In genomic region chr3:146318520-146318938, GRCm38 (mm10) we compare ENCODE assay signal across 11 mouse cellular contexts.
DNase-seq lines count a peak whose midpoint lies in the region; ATAC-seq and TF ChIP-seq lines count a peak whose summit lies in the region.
"Had no signal": no experiment of that assay in that cellular context is flagged by ENCODE, and none has a peak within 500 bp of the region (broad histone marks: within the 10 kb centered on the region; RNA-seq: fewer than 3 reads in every experiment).

No protein-coding gene starts in this region.

- H3K27me3 ChIP-seq in forebrain, postnatal 0 days (ENCODE audit: insufficient read depth, low read length): no peaks in the 10 kb centered on the region
- H3K27me3 ChIP-seq in midbrain, embryonic 11.5 days (ENCODE audit: control insufficient read depth, insufficient read depth, low read length): no peaks in the 10 kb centered on the region; the same call in 1 of the 2 replicates

- H3K4me1 ChIP-seq in forebrain, postnatal 0 days (ENCODE audit: insufficient read depth): peaks cover 13% of the 10 kb centered on the region
- H3K4me1 ChIP-seq in midbrain, embryonic 11.5 days (ENCODE audit: control insufficient read depth, insufficient read depth, low read length): peaks cover 12% of the 10 kb centered on the region

- peak overlapping the region; percentile 34 for H3K9ac ChIP-seq in forebrain, postnatal 0 days
- peak overlapping the region; percentile 3; the same call in 1 of the 2 replicates for H3K9ac ChIP-seq in midbrain, embryonic 11.5 days (ENCODE audit: low read length)

- no peak overlapping the region for H3K27ac ChIP-seq in forebrain, postnatal 0 days (ENCODE audit: low read depth, low read length)
- no peak overlapping the region for H3K27ac ChIP-seq in midbrain, embryonic 11.5 days (ENCODE audit: low read depth, low read length)
- H3K27ac ChIP-seq: heart, adult 2 months had no signal

- H3K4me3 ChIP-seq in forebrain, postnatal 0 days (ENCODE audit: low read depth, low read length): no peak overlapping the region
- no peak overlapping the region for H3K4me3 ChIP-seq in midbrain, embryonic 11.5 days (ENCODE audit: low read depth, low read length)
- H3K4me3 ChIP-seq: heart, adult 2 months had no signal

- H3K9me3 ChIP-seq in forebrain, postnatal 0 days (ENCODE audit: low read length): no peaks in the 10 kb centered on the region
- no peaks in the 10 kb centered on the region for H3K9me3 ChIP-seq in midbrain, embryonic 11.5 days (ENCODE audit: control insufficient read depth, low read length)

- peak overlapping the region; percentile 40 for H3K4me2 ChIP-seq in forebrain, postnatal 0 days (ENCODE audit: low read depth)
- peak overlapping the region; percentile 13; the same call in 1 of the 2 replicates for H3K4me2 ChIP-seq in midbrain, embryonic 11.5 days

- 14% methylated on average over 16 of the region's 16 CpGs for WGBS in forebrain, postnatal 0 days
- 59% methylated on average over 16 of the region's 16 CpGs for WGBS in midbrain, embryonic 11.5 days

- DNase-seq in testis, postnatal 10 days (ENCODE audit: low spot score): peak; percentile 24
- no peak for DNase-seq in testis, postnatal 14 days (ENCODE audit: low spot score)
- peak; percentile 77 for DNase-seq in forebrain, postnatal 0 days
- no peak for DNase-seq in midbrain, embryonic 11.5 days (ENCODE audit: low spot score, missing footprints)
- DNase-seq in lung, postnatal 25 days (ENCODE audit: low spot score): no peak
- DNase-seq in urinary bladder, adult 2 months (ENCODE audit: low spot score): no peak
- DNase-seq: heart, adult 2 months; kidney, adult 9 months; lung, postnatal 10 days; thymus, postnatal 36 days had no signal

- H3K36me3 ChIP-seq in forebrain, postnatal 0 days (ENCODE audit: insufficient read depth): no peaks in the 10 kb centered on the region
- H3K36me3 ChIP-seq in midbrain, embryonic 11.5 days (ENCODE audit: control insufficient read depth, insufficient read depth, low read length): no peaks in the 10 kb centered on the region

- TF ChIP-seq CTCF in forebrain, postnatal 0 days (IDR thresholded peaks at IDR 0.05; ENCODE audit: low read depth): no peak

- ATAC-seq in forebrain, postnatal 0 days: peak; percentile 56
- ATAC-seq in midbrain, embryonic 11.5 days (ENCODE audit: low FRiP score): peak; percentile 63
- ATAC-seq in inflammation-experienced regulatory T-cells, adult 6 months: no peak

Comparison
In these comparisons a context has a peak if more than half of its experiments do, and no peak if none do; other contexts are left out.
1. DNase-seq: peak in testis, postnatal 10 days (single experiment) and forebrain, postnatal 0 days (single experiment); none in testis, postnatal 14 days (single experiment), midbrain, embryonic 11.5 days (single experiment), lung, postnatal 25 days (single experiment) and urinary bladder, adult 2 months (single experiment).